Mouse (Mus musculus): Measurements from ENCODE around the gene Stat4.

- TF ChIP-seq CTCF (conservative IDR thresholded peaks at IDR 0.05; ENCODE audit: insufficient read depth, insufficient read length, low read depth, low read length) (no peak), POLR2A (IDR thresholded peaks at IDR 0.05; ENCODE audit: low read depth, low read length) (no peak)
Measured at GRCm38 (mm10) chr1:51964647-51965046, 22.3 kb upstream of the Stat4 start.
